Mouse (Mus musculus) ES-Bruce4 (cell line): ENCODE data around the gene Gja5. TPM values are rescaled to one million over a fixed set of nuclear protein-coding genes. Genes with fewer than 3 reads are reported as not detected.

Source experiments
- H3K27ac ChIP-seq: 2 replicates; pipeline ENCODE4 v1.5.1; 2012; ENCODE audit warnings: low read length, inconsistent platforms; ENCODE audit not compliant: insufficient read depth
- H3K27me3 ChIP-seq: 2 replicates; pipeline ENCODE4 v1.6.1; 2012; ENCODE audit warnings: mild to moderate bottlenecking, low read length, inconsistent platforms; ENCODE audit not compliant: control insufficient read depth, poor library complexity, insufficient read depth, severe bottlenecking
- H3K36me3 ChIP-seq: 2 replicates; pipeline ENCODE4 v1.6.1; 2012; ENCODE audit warnings: inconsistent platforms, mild to moderate bottlenecking, low read length, moderate library complexity; ENCODE audit not compliant: control insufficient read depth, poor library complexity, insufficient read depth, severe bottlenecking
- H3K4me1 ChIP-seq: one replicate; pipeline ENCODE4 v1.8.1; 2011; ENCODE audit warnings: low read length; ENCODE audit not compliant: control insufficient read depth, insufficient read depth
- H3K4me3 ChIP-seq: 2 replicates; pipeline ENCODE4 v1.5.1; 2011; ENCODE audit warnings: low read depth, mild to moderate bottlenecking, low read length
- H3K9ac ChIP-seq: 2 replicates; pipeline ENCODE4 v1.6.1; 2012; ENCODE audit warnings: low read depth, mild to moderate bottlenecking, inconsistent platforms; ENCODE audit not compliant: poor library complexity, severe bottlenecking
- H3K9me3 ChIP-seq: replicated peaks from 2 replicates; pipeline ENCODE4 v1.6.1; 2012; ENCODE audit warnings: mild to moderate bottlenecking, low read length, inconsistent platforms; ENCODE audit not compliant: control insufficient read depth, poor library complexity, insufficient read depth, severe bottlenecking
- CTCF ChIP-seq: IDR thresholded peaks from one replicate; pipeline ENCODE4 v1.8.1; 2011; ENCODE audit warnings: low read depth, low read length
- EP300 ChIP-seq: IDR thresholded peaks from 2 replicates; pipeline ENCODE4 v1.6.1; 2011; ENCODE audit warnings: low read depth, low read length; ENCODE audit not compliant: insufficient read depth
- POLR2A ChIP-seq: IDR thresholded peaks from one replicate; pipeline ENCODE4 v1.8.1; 2011; ENCODE audit warnings: low read length; ENCODE audit not compliant: insufficient read depth
- polyA plus RNA-seq: library from polyadenylated mRNA; stranded (reverse); fragments of >200 nt; gene quantifications from 2 replicates; pipeline ENCODE4 v1.2.4, GENCODE M21; 2011; ENCODE audit warnings: low read depth; ENCODE audit not compliant: missing spikeins, insufficient read depth, insufficient read length

Gja5 gene
- polyA plus RNA-seq, 1 experiment = not detected

DNA sequence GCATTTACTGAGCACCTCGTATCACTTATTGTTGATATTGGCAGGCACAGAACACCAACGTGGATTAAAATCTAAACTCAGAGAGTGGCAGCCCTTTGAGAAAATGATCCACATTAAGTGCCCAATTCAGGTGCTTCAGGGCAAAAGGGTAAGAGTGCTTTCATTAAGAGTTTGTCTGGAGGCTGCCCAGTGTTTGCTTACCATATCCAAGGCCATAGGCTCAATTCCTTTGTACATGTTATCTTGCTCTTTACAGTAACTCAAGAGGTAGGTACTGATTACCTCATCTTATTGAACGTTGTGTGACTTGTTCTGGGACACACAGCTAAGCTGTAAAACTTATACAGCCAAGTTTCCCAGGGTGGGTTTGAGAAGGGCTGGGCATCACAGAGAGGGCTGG is 77.3 kb downstream of the Gja5 start:
- Histone ChIP-seq H3K9me3 (no peaks in the 10 kb centered on the region), H3K4me1 (no peaks in the 10 kb centered on the region), H3K27ac (no peak overlapping the region), H3K27me3 (no peaks in the 10 kb centered on the region), H3K4me3 (no peak overlapping the region), H3K36me3 (no peaks in the 10 kb centered on the region), H3K9ac (no peak overlapping the region)
- no peak for TF ChIP-seq POLR2A
- TF ChIP-seq CTCF = no peak
- no peak for TF ChIP-seq EP300

DNA sequence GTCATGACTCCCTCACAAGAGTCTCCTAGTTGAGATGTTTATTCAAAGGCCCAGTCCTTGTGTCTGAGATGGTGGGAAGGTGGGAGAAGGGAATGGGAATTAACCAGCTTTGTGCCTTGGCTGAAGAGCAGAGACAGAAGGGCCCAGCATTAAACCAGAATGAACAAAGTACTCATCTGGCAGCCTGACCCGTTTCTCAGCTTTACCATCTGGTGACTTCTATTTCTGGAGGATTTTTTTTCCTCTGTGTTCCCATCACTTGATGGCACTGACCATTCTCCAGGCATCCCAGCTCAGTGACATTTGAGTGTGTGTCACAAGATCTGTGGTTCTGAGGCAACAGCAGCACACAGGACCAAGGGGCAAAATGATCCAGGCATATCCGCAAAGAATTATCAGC is 78.2 kb downstream of the Gja5 start:
- no peaks in the 10 kb centered on the region for H3K9me3 ChIP-seq
- no peaks in the 10 kb centered on the region for H3K4me1 ChIP-seq
- no peak overlapping the region for H3K4me3 ChIP-seq
- H3K27me3 ChIP-seq = no peaks in the 10 kb centered on the region
- TF ChIP-seq EP300 = no peak
- TF ChIP-seq POLR2A = no peak
- TF ChIP-seq CTCF = no peak
- H3K36me3 ChIP-seq = no peaks in the 10 kb centered on the region
- no peak overlapping the region for H3K9ac ChIP-seq
- H3K27ac ChIP-seq = no peak overlapping the region

DNA sequence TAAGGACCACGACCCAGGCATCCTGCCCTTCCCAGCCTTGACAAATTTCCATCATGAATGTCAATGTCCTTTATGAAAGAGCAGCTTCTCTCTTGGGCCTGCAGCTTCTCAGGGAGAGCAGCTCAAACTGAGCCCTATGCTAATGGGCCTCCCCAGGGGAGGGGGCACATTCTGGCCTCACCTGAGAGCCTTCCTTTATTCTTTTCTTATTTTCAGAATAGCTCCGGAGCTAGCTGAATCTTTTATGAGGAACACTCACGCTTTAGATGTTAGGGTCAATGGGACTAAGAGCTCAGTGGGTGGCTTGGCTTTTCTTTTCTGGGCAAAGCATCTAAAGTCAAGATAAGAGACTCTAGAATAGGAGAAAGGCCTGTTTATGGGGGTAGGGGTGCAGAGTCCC is 88.0 kb downstream of the Gja5 start:
- Histone ChIP-seq H3K9me3 (peaks cover 6% of the 10 kb centered on the region), H3K27ac (no peak overlapping the region), H3K27me3 (no peaks in the 10 kb centered on the region), H3K4me1 (peaks cover 1% of the 10 kb centered on the region), H3K4me3 (no peak overlapping the region), H3K9ac (no peak overlapping the region), H3K36me3 (no peaks in the 10 kb centered on the region; the same call in 1 of the 2 replicates)
- TF ChIP-seq POLR2A (no peak), EP300 (no peak), CTCF (no peak)

GRCm38 (mm10) chr3:96997770-96998169 is 93.3 kb downstream of the Gja5 start:
- Histone ChIP-seq H3K9me3 (no peaks in the 10 kb centered on the region), H3K27me3 (no peaks in the 10 kb centered on the region), H3K27ac (no peak overlapping the region), H3K9ac (no peak overlapping the region), H3K4me1 (peaks cover 1% of the 10 kb centered on the region), H3K4me3 (no peak overlapping the region), H3K36me3 (no peaks in the 10 kb centered on the region)
- TF ChIP-seq POLR2A (no peak), EP300 (no peak), CTCF (no peak)

DNA sequence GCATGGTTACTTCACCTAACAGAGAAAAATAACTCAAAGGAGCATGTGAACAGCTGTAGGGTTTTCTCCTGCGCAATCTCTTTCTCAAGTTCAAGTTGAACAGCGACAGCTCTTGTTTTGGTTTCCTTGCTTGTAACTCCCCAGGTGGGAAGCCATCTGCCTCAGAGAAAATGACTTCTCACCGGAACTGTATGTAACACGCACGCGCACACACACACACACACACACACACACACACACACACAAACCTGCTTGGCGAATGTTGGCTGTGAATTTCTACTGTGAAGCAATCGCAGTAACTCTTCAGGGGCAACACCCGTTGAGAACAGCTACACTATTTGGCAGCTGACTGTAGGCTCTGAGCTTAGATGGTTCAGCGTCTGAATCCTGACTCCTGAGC is 98.6 kb downstream of the Gja5 start:
- Histone ChIP-seq H3K4me3 (no peak overlapping the region), H3K9me3 (no peaks in the 10 kb centered on the region), H3K36me3 (no peaks in the 10 kb centered on the region), H3K27me3 (no peaks in the 10 kb centered on the region), H3K9ac (no peak overlapping the region), H3K4me1 (no peaks in the 10 kb centered on the region), H3K27ac (no peak overlapping the region)
- TF ChIP-seq CTCF (no peak), EP300 (no peak), POLR2A (no peak)

GRCm38 (mm10) chr3:97004509-97004908 is 100.0 kb downstream of the Gja5 start:
- no peaks in the 10 kb centered on the region for H3K36me3 ChIP-seq

More at GRCm38 (mm10) chr3:97004509-97004908, 100.0 kb downstream of the Gja5 start:
- Histone ChIP-seq H3K9ac (no peak overlapping the region), H3K27ac (no peak overlapping the region), H3K4me1 (no peaks in the 10 kb centered on the region), H3K27me3 (no peaks in the 10 kb centered on the region; the same call in 1 of the 2 replicates), H3K4me3 (no peak overlapping the region), H3K9me3 (no peaks in the 10 kb centered on the region)
- TF ChIP-seq EP300 (no peak), POLR2A (no peak), CTCF (no peak)
